Mouse (Mus musculus) hindbrain, embryonic 13.5 days (tissue): ENCODE data around the gene She. TPM values are rescaled to one million over a fixed set of nuclear protein-coding genes. Genes with fewer than 3 reads are reported as not detected.

ENCODE experiments used
- ATAC-seq: fragments of 200-750 bp; cut with Nextera tagmentation; 2 replicates; pipeline ENCODE4 v1.8.0; 2017; ENCODE audit warnings: moderate TSS enrichment; ENCODE audit not compliant: low FRiP score
- H3K27ac ChIP-seq: fragments of 300-500 bp; sonication (generic); 2 replicates; pipeline ENCODE4 v1.5.1; 2015; ENCODE audit warnings: inconsistent platforms, mild to moderate bottlenecking, moderate library complexity
- H3K27me3 ChIP-seq: fragments of 300-500 bp; sonication (generic); 2 replicates; pipeline ENCODE4 v1.6.1; 2015; ENCODE audit warnings: mild to moderate bottlenecking, inconsistent platforms
- H3K36me3 ChIP-seq: fragments of 300-500 bp; sonication (generic); 2 replicates; pipeline ENCODE4 v1.6.1; 2015; ENCODE audit warnings: mild to moderate bottlenecking, inconsistent platforms
- H3K4me1 ChIP-seq: fragments of 300-500 bp; sonication (generic); replicated peaks from 2 replicates; pipeline ENCODE4 v1.6.1; 2015; ENCODE audit warnings: inconsistent platforms
- H3K4me2 ChIP-seq: fragments of 300-500 bp; sonication (generic); 2 replicates; pipeline ENCODE4 v1.6.1; 2015; ENCODE audit warnings: inconsistent platforms, mild to moderate bottlenecking, moderate library complexity
- H3K4me3 ChIP-seq: fragments of 300-500 bp; sonication (generic); 2 replicates; pipeline ENCODE4 v1.5.1; 2015; ENCODE audit warnings: mild to moderate bottlenecking, inconsistent platforms
- H3K9ac ChIP-seq: fragments of 300-500 bp; sonication (generic); 2 replicates; pipeline ENCODE4 v1.6.1; 2015; ENCODE audit warnings: mild to moderate bottlenecking, inconsistent platforms
- H3K9me3 ChIP-seq: fragments of 300-500 bp; sonication (generic); 2 replicates; pipeline ENCODE4 v1.6.1; 2016; ENCODE audit warnings: inconsistent platforms
- WGBS: fragments of 180-500 bp; shearing (Covaris S2); methylation state at CpG from one replicate; pipeline ENCODE4 v1.1.7; 2015; 5-methylcytosine and 5-hydroxymethylcytosine counted together
- polyA plus RNA-seq: library from polyadenylated mRNA; unstranded; fragments of >200 nt; fragmentation: Nextera tagmentation; extraction: Ambion mirVana; gene quantifications from 2 replicates; pipeline ENCODE4 v1.2.1, GENCODE M21; 2015

Gene She
- polyA plus RNA-seq, 1 experiment from 2014 or later, result 2.1 TPM

- no peak overlapping the region for H3K4me2 ChIP-seq
- H3K4me1 ChIP-seq, result no peaks in the 10 kb centered on the region
- H3K9ac ChIP-seq, result no peak overlapping the region
- H3K36me3 ChIP-seq, result no peaks in the 10 kb centered on the region
- no peak overlapping the region for H3K4me3 ChIP-seq
- no peak for ATAC-seq
- peaks cover 9% of the 10 kb centered on the region; the same call in 1 of the 2 replicates for H3K27me3 ChIP-seq
- 89% methylated on average over 12 of the region's 12 CpGs for WGBS
- H3K27ac ChIP-seq, result no peak overlapping the region
- no peaks in the 10 kb centered on the region for H3K9me3 ChIP-seq
These were observed 10.7 kb upstream of the She start for GRCm38 (mm10) chr3:89820311-89821095.

- 88% methylated on average over 11 of the region's 11 CpGs for WGBS
- Histone ChIP-seq H3K4me3 (no peak overlapping the region), H3K36me3 (no peaks in the 10 kb centered on the region), H3K9me3 (no peaks in the 10 kb centered on the region), H3K27me3 (peaks cover 9% of the 10 kb centered on the region; the same call in 1 of the 2 replicates), H3K4me2 (no peak overlapping the region), H3K4me1 (no peaks in the 10 kb centered on the region), H3K27ac (no peak overlapping the region), H3K9ac (no peak overlapping the region)
- no peak for ATAC-seq
These were observed 10.1 kb upstream of the She start for GRCm38 (mm10) chr3:89821096-89821513.

GRCm38 (mm10) chr3:89821548-89822480 lies 9.4 kb upstream of the She start:
- no peaks in the 10 kb centered on the region for H3K36me3 ChIP-seq
- H3K9me3 ChIP-seq, result no peaks in the 10 kb centered on the region
- no peak overlapping the region for H3K4me2 ChIP-seq
- H3K27me3 ChIP-seq, result peaks cover 9% of the 10 kb centered on the region; the same call in 1 of the 2 replicates
- no peaks in the 10 kb centered on the region for H3K4me1 ChIP-seq
- no peak overlapping the region for H3K27ac ChIP-seq
- H3K4me3 ChIP-seq, result no peak overlapping the region
- no peak overlapping the region for H3K9ac ChIP-seq
- no peak for ATAC-seq
- WGBS, result 81% methylated on average over 10 of the region's 10 CpGs

GRCm38 (mm10) chr3:89823594-89823993 lies 7.6 kb upstream of the She start:
- ATAC-seq, result no peak
- Histone ChIP-seq H3K36me3 (no peaks in the 10 kb centered on the region), H3K4me2 (no peak overlapping the region), H3K4me3 (no peak overlapping the region), H3K27ac (no peak overlapping the region), H3K9ac (no peak overlapping the region), H3K27me3 (peaks cover 23% of the 10 kb centered on the region), H3K4me1 (no peaks in the 10 kb centered on the region), H3K9me3 (no peaks in the 10 kb centered on the region)
- WGBS, result 75% methylated on average over 2 of the region's 2 CpGs

GRCm38 (mm10) chr3:89826295-89826694 lies 4.9 kb upstream of the She start:
- peaks cover 47% of the 10 kb centered on the region for H3K27me3 ChIP-seq
- WGBS, result 73% methylated on average over 3 of the region's 3 CpGs
- H3K9ac ChIP-seq, result no peak overlapping the region
- H3K27ac ChIP-seq, result no peak overlapping the region
- H3K9me3 ChIP-seq, result no peaks in the 10 kb centered on the region
- H3K4me2 ChIP-seq, result no peak overlapping the region
- H3K4me3 ChIP-seq, result no peak overlapping the region
- H3K4me1 ChIP-seq, result peaks cover 6% of the 10 kb centered on the region
- H3K36me3 ChIP-seq, result no peaks in the 10 kb centered on the region
- no peak for ATAC-seq

GRCm38 (mm10) chr3:89835362-89835761 lies 4.2 kb downstream of the She start:
- no peak for ATAC-seq
- WGBS, result 60% methylated on average over 8 of the region's 8 CpGs
- Histone ChIP-seq H3K9ac (no peak overlapping the region), H3K27me3 (peaks cover 47% of the 10 kb centered on the region), H3K4me2 (no peak overlapping the region), H3K4me3 (no peak overlapping the region), H3K9me3 (no peaks in the 10 kb centered on the region), H3K4me1 (peaks cover 12% of the 10 kb centered on the region), H3K36me3 (no peaks in the 10 kb centered on the region), H3K27ac (no peak overlapping the region)

DNA sequence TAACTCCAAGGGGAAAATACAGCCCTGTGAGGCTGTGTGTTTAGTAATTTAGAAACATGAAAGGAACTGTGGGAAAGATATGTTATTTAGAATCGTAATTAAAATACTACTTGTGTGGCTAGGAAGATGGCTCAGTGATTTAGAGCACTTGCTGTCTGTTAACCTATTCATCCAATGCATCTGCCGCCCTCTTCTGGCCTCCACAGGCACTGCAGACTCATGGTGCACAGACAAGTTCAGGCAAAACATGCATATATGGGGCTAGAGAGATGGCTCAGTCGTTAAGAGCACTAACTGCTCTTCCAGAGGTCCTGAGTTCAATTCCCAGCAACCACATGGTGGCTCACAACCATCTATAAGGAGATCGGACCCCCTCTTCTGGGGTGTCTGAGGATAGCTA lies 11.1 kb downstream of the She start:
- ATAC-seq, result no peak
- Histone ChIP-seq H3K4me1 (no peaks in the 10 kb centered on the region), H3K9me3 (no peaks in the 10 kb centered on the region), H3K27me3 (no peaks in the 10 kb centered on the region), H3K9ac (no peak overlapping the region), H3K36me3 (no peaks in the 10 kb centered on the region), H3K4me2 (no peak overlapping the region), H3K4me3 (no peak overlapping the region), H3K27ac (no peak overlapping the region)
- WGBS, result 77% methylated on average over 4 of the region's 4 CpGs

DNA sequence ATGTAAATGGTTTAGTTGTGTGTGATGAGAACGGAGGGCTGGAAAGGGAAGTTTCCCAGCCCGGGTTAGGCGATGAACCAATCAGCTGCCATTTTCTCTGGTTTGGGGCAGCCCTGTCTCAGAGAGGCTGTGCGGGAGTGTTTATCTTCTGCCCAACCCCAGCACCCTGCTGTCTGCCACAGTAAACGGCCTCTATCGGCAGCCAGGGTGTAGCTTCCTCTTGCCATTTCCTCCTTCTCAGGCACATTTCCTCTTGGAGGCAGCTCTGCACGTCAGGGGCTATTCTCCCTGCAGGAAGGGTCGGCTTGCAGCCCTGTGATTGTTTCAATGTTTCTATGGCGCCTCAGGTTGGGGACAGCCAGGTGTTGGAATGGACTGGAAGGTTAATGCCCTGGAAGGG lies 12.0 kb downstream of the She start:
- Histone ChIP-seq H3K36me3 (no peaks in the 10 kb centered on the region), H3K9ac (no peak overlapping the region), H3K9me3 (no peaks in the 10 kb centered on the region), H3K4me1 (no peaks in the 10 kb centered on the region), H3K27ac (no peak overlapping the region), H3K4me3 (no peak overlapping the region), H3K4me2 (no peak overlapping the region), H3K27me3 (no peaks in the 10 kb centered on the region)
- no peak for ATAC-seq
- 76% methylated on average over 9 of the region's 9 CpGs for WGBS

GRCm38 (mm10) chr3:89845814-89846213 lies 14.6 kb downstream of the She start:
- H3K36me3 ChIP-seq, result no peaks in the 10 kb centered on the region
- WGBS, result 85% methylated on average over 9 of the region's 9 CpGs
- no peak overlapping the region for H3K4me2 ChIP-seq

DNA sequence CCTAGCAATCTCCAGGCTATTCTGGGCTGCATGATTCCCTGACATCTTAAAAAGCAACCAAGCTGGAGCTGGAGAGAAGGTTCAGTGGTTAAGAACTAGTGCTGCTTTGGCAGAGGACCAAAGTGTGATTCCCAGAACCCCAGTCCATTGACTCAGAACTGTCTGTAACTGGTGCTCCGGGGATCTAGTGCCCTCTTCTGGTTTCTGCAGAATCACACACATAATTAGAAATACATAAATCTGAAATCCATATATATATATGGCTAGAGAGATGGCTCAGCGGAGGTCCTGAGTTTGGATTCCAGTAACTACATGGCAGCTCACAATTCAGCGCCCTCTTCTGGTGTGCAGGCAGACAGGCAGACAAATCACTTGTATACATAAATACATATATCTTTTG lies 16.0 kb downstream of the She start:
- no peak overlapping the region for H3K4me2 ChIP-seq
- no peak overlapping the region for H3K27ac ChIP-seq
- ATAC-seq, result no peak
- H3K27me3 ChIP-seq, result no peaks in the 10 kb centered on the region
- no peaks in the 10 kb centered on the region for H3K4me1 ChIP-seq
- no peak overlapping the region for H3K9ac ChIP-seq
- H3K9me3 ChIP-seq, result no peaks in the 10 kb centered on the region
- 82% methylated on average over 3 of the region's 3 CpGs for WGBS
- H3K4me3 ChIP-seq, result no peak overlapping the region
- no peaks in the 10 kb centered on the region for H3K36me3 ChIP-seq

More at GRCm38 (mm10) chr3:89845814-89846213, 14.6 kb downstream of the She start:
- no peak for ATAC-seq
- no peak overlapping the region for H3K4me3 ChIP-seq
- no peaks in the 10 kb centered on the region for H3K4me1 ChIP-seq
- H3K27me3 ChIP-seq, result no peaks in the 10 kb centered on the region
- no peak overlapping the region for H3K27ac ChIP-seq
- no peak overlapping the region for H3K9ac ChIP-seq
- no peaks in the 10 kb centered on the region for H3K9me3 ChIP-seq

DNA sequence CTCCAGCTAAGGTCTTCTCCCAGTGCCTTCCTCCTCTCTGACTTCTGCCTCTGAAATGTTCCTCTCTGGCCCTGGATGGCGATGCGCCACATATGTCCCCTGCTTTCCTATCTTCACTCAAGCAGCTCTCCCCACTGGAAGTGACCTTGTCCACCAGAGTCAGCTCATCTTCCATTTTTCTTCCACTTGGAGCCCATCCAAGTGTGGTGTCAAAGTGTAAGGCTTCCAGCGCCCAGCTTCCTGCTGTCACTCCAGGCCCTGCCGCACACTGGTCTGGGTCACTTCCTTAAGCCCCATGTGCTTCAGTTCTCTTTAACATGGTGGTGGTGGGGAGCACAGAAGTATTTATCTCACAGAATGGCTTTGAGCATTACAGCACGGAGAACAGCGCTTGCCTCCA lies 16.4 kb downstream of the She start:
- no peaks in the 10 kb centered on the region for H3K27me3 ChIP-seq
- no peak overlapping the region for H3K4me2 ChIP-seq
- no peak overlapping the region for H3K4me3 ChIP-seq
- ATAC-seq, result no peak
- 89% methylated on average over 6 of the region's 6 CpGs for WGBS
- no peak overlapping the region for H3K9ac ChIP-seq
- H3K36me3 ChIP-seq, result no peaks in the 10 kb centered on the region
- no peaks in the 10 kb centered on the region for H3K9me3 ChIP-seq
- H3K27ac ChIP-seq, result no peak overlapping the region
- no peaks in the 10 kb centered on the region for H3K4me1 ChIP-seq

DNA sequence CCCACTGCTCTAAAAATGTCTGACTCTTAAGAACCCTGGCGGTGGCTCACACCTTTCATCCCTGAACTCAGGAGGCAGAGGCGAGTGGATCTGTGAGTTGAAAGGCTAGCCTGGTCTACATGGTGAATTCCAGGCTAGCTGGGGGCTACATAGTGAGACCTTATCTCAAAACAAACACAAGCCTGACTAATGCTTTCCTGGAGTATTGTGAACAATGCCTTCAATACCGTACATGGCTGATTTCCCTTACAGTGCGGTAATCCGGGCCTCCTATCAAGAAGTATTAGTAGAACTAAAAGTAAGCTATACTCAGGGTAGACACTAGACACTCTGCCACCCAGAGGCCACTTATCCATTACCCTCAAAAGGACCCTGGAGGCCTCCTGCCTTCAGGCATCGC lies 16.9 kb downstream of the She start:
- no peak overlapping the region for H3K4me2 ChIP-seq
- no peak overlapping the region for H3K4me3 ChIP-seq
- no peaks in the 10 kb centered on the region for H3K36me3 ChIP-seq
- no peak for ATAC-seq
- WGBS, result 91% methylated on average over 6 of the region's 6 CpGs
- H3K9ac ChIP-seq, result no peak overlapping the region
- no peaks in the 10 kb centered on the region for H3K4me1 ChIP-seq
- no peaks in the 10 kb centered on the region for H3K9me3 ChIP-seq
- no peak overlapping the region for H3K27ac ChIP-seq
- H3K27me3 ChIP-seq, result no peaks in the 10 kb centered on the region
